Mouse (Mus musculus) CH12.LX (cell line): ENCODE measurements at regions not wholly inside any gene's neighbourhood (a gene's known extent, or its start where the extent isn't known, plus 50 kb on each side); places are given as distances from the start of the nearest gene placed in this dataset.

Experiments used
- DNase-seq: peaks from one replicate; pipeline ENCODE4 v3.0.0-alpha.2; 2013; ENCODE audit errors: extremely low read depth
- H3K27ac ChIP-seq: 2 replicates; pipeline ENCODE4 v1.5.1; 2012; ENCODE audit warnings: low read depth, mild to moderate bottlenecking, control low read depth, moderate library complexity; ENCODE audit not compliant: insufficient read depth
- H3K27me3 ChIP-seq: replicated peaks from 2 replicates; pipeline ENCODE3; 2012; ENCODE audit warnings: inconsistent platforms
- H3K36me3 ChIP-seq, 2 experiments: replicated peaks in 1 of 2; 2 replicates each; pipeline versions ENCODE3 to v1.6.1; 2012; ENCODE audit warnings: inconsistent platforms in 1 of 2, low read length in 1 of 2, mild to moderate bottlenecking in 1 of 2, mixed read lengths in 1 of 2, moderate library complexity in 1 of 2; ENCODE audit not compliant: control insufficient read depth in 1 of 2, insufficient read depth in 1 of 2
- H3K4me1 ChIP-seq, 2 experiments: 2 replicates each; pipeline ENCODE4 v1.6.1; 2012; ENCODE audit warnings: inconsistent platforms in 1 of 2, moderate library complexity in 1 of 2; ENCODE audit not compliant: insufficient read depth in 2 of 2, control insufficient read depth in 1 of 2
- H3K4me2 ChIP-seq: 2 replicates; pipeline ENCODE4 v1.6.1; 2012; ENCODE audit warnings: low read depth, mild to moderate bottlenecking, control low read depth; ENCODE audit not compliant: poor library complexity, insufficient read depth, severe bottlenecking
- H3K4me3 ChIP-seq, 3 experiments: fragments of 150-350 bp in 1 of 3; sonication (generic) in 1 of 3; replicated peaks in 1 of 3; 2 replicates each; pipeline versions ENCODE3 to v1.5.1; 2011 to 2012; ENCODE audit warnings: low read depth in 2 of 3, low read length in 2 of 3, mild to moderate bottlenecking in 2 of 3, moderate library complexity in 2 of 3, control low read depth in 1 of 3, improper control_type of control experiment in 1 of 3, inconsistent platforms in 1 of 3, mixed read lengths in 1 of 3; ENCODE audit not compliant: poor library complexity in 1 of 3
- H3K79me2 ChIP-seq: replicated peaks from 2 replicates; pipeline ENCODE4 v1.6.1; 2012; ENCODE audit warnings: mild to moderate bottlenecking, moderate library complexity; ENCODE audit not compliant: control insufficient read depth, poor library complexity, insufficient read depth, severe bottlenecking; ENCODE audit errors: extremely low read depth
- H3K9ac ChIP-seq: 2 replicates; pipeline ENCODE4 v1.6.1; 2012; ENCODE audit warnings: low read depth, mild to moderate bottlenecking, control low read depth, moderate library complexity; ENCODE audit not compliant: insufficient read depth
- H3K9me3 ChIP-seq: replicated peaks from 2 replicates; pipeline ENCODE3; 2012; ENCODE audit warnings: low read length, inconsistent platforms, mixed read lengths
- BHLHE40 ChIP-seq: IDR thresholded peaks from 2 replicates; pipeline ENCODE4 v1.6.1; 2011; ENCODE audit warnings: mild to moderate bottlenecking, low read depth, low read length, improper control_type of control experiment
- E2F4 ChIP-seq: IDR thresholded peaks from 2 replicates; pipeline ENCODE4 v1.6.1; 2011; ENCODE audit warnings: low read depth, low read length, improper control_type of control experiment; ENCODE audit not compliant: insufficient replicate concordance
- ELF1 ChIP-seq: IDR thresholded peaks from 2 replicates; pipeline ENCODE4 v1.6.1; 2014; ENCODE audit warnings: low read depth, mild to moderate bottlenecking, inconsistent platforms, low read length, improper control_type of control experiment
- ETS1 ChIP-seq: conservative IDR thresholded peaks from 2 replicates; pipeline ENCODE4 v1.6.1; 2012; ENCODE audit warnings: low read depth, mild to moderate bottlenecking, inconsistent platforms, low read length, improper control_type of control experiment, moderate library complexity
- GABPA ChIP-seq: IDR thresholded peaks from 2 replicates; pipeline ENCODE4 v1.6.1; 2012; ENCODE audit warnings: low read depth, low read length, improper control_type of control experiment, inconsistent platforms; ENCODE audit not compliant: insufficient replicate concordance
- IRF4 ChIP-seq: IDR thresholded peaks from 2 replicates; pipeline ENCODE4 v1.6.1; 2014; ENCODE audit warnings: low read depth, mild to moderate bottlenecking, inconsistent platforms, low read length, improper control_type of control experiment
- JUN ChIP-seq: IDR thresholded peaks from 2 replicates; pipeline ENCODE4 v1.6.1; 2011; ENCODE audit warnings: low read depth, mild to moderate bottlenecking, low read length, improper control_type of control experiment, moderate library complexity; ENCODE audit not compliant: insufficient read depth
- JUND ChIP-seq: conservative IDR thresholded peaks from 2 replicates; pipeline ENCODE4 v1.6.1; 2011; ENCODE audit warnings: low read depth, low read length, improper control_type of control experiment
- KAT2A ChIP-seq: IDR thresholded peaks from 2 replicates; pipeline ENCODE4 v1.6.1; 2012; ENCODE audit warnings: low read length, improper control_type of control experiment, inconsistent platforms; ENCODE audit not compliant: insufficient replicate concordance
- MAX ChIP-seq: IDR thresholded peaks from 2 replicates; pipeline ENCODE4 v1.6.1; 2011; ENCODE audit warnings: low read length, improper control_type of control experiment
- MAZ ChIP-seq: IDR thresholded peaks from 2 replicates; pipeline ENCODE4 v1.6.1; 2012; ENCODE audit warnings: low read depth, mild to moderate bottlenecking, inconsistent platforms, low read length, improper control_type of control experiment, moderate library complexity
- MEF2A ChIP-seq: IDR thresholded peaks from 2 replicates; pipeline ENCODE4 v1.6.1; 2014; ENCODE audit warnings: low read depth, mild to moderate bottlenecking, inconsistent platforms, low read length, improper control_type of control experiment, borderline replicate concordance
- MXI1 ChIP-seq: IDR thresholded peaks from 2 replicates; pipeline ENCODE4 v1.6.1; 2011; ENCODE audit warnings: mild to moderate bottlenecking, low read depth, low read length, improper control_type of control experiment
- NELFE ChIP-seq: IDR thresholded peaks from 2 replicates; pipeline ENCODE4 v1.6.1; 2011; ENCODE audit warnings: low read depth, low read length, improper control_type of control experiment
- PAX5 ChIP-seq: IDR thresholded peaks from 2 replicates; pipeline ENCODE4 v1.6.1; 2012; ENCODE audit warnings: low read length, inconsistent platforms, mixed read lengths
- POLR2A ChIP-seq: IDR thresholded peaks from 2 replicates; pipeline ENCODE4 v1.6.1; 2011; ENCODE audit warnings: low read depth, mild to moderate bottlenecking, improper control_type of control experiment, low read length
- POLR2AphosphoS2 ChIP-seq: IDR thresholded peaks from 2 replicates; pipeline ENCODE4 v1.6.1; 2011; ENCODE audit warnings: low read depth, low read length, improper control_type of control experiment
- RAD21 ChIP-seq: IDR thresholded peaks from 2 replicates; pipeline ENCODE4 v1.6.1; 2011; ENCODE audit warnings: low read depth, mild to moderate bottlenecking, low read length, improper control_type of control experiment, moderate library complexity
- SMC3 ChIP-seq: IDR thresholded peaks from 2 replicates; pipeline ENCODE4 v1.6.1; 2011; ENCODE audit warnings: low read depth, low read length, improper control_type of control experiment
- TBP ChIP-seq: conservative IDR thresholded peaks from 2 replicates; pipeline ENCODE4 v1.6.1; 2011; ENCODE audit warnings: low read depth, low read length, improper control_type of control experiment
- UBTF ChIP-seq: IDR thresholded peaks from 2 replicates; pipeline ENCODE4 v1.6.1; 2012; ENCODE audit warnings: low read depth, mild to moderate bottlenecking, inconsistent platforms, low read length, improper control_type of control experiment, moderate library complexity
- USF1 ChIP-seq: IDR thresholded peaks from 2 replicates; pipeline ENCODE4 v1.6.1; 2014; ENCODE audit warnings: low read depth, mild to moderate bottlenecking, inconsistent platforms, low read length, improper control_type of control experiment
- USF2 ChIP-seq: conservative IDR thresholded peaks from 2 replicates; pipeline ENCODE4 v1.6.1; 2011; ENCODE audit warnings: low read depth, low read length, improper control_type of control experiment
- ZC3H11A ChIP-seq: IDR thresholded peaks from 2 replicates; pipeline ENCODE4 v1.6.1; 2012; ENCODE audit warnings: low read depth, mild to moderate bottlenecking, inconsistent platforms, low read length, improper control_type of control experiment
- ZKSCAN1 ChIP-seq: IDR thresholded peaks from 2 replicates; pipeline ENCODE4 v1.6.1; 2012; ENCODE audit warnings: low read depth, inconsistent platforms, low read length, improper control_type of control experiment, borderline replicate concordance
- ZMIZ1 ChIP-seq: IDR thresholded peaks from 2 replicates; pipeline ENCODE4 v1.6.1; 2012; ENCODE audit warnings: low read depth, mild to moderate bottlenecking, inconsistent platforms, low read length, improper control_type of control experiment
- dilution Hi-C: fragments of 300-500 bp; cut with MboI; formaldehyde crosslinking; loops from 2 replicates; pipeline ENCODE4 v1.14.3; 2020; ENCODE audit warnings: low sequenced_read_pairs; ENCODE audit not compliant: extremely low pct_unique_long_range_greater_than_20kb, extremely low pct_ligation_motif_present
- in situ Hi-C: fragments of 300-500 bp; cut with MboI; formaldehyde crosslinking; loops from 3 replicates; pipeline ENCODE4 v1.14.3; 2019; ENCODE audit warnings: low sequenced_read_pairs, low pct_ligation_motif_present, low pct_unique_long_range_greater_than_20kb, mixed read lengths

GRCm38 (mm10) chr16:12901096-12901995 is 208.1 kb upstream of the Ercc4 start:
- dilution Hi-C loops, result no loop called here
- in situ Hi-C loops, result no loop called here

GRCm38 (mm10) chr16:12901996-12902319 is 207.5 kb upstream of the Ercc4 start:
- Histone ChIP-seq H3K27ac (no peak overlapping the region), H3K36me3 (no peaks in the 10 kb centered on the region), H3K9me3 (peaks cover 3% of the 10 kb centered on the region), H3K79me2 (no peaks in the 10 kb centered on the region), H3K4me1 (no peaks in the 10 kb centered on the region), H3K4me3 (no peak overlapping the region), H3K9ac (no peak overlapping the region), H3K4me2 (no peak overlapping the region), H3K27me3 (peaks cover 41% of the 10 kb centered on the region)
- TF ChIP-seq ZKSCAN1 (no peak), SMC3 (no peak), POLR2A (no peak), JUN (no peak), BHLHE40 (no peak), USF1 (no peak), KAT2A (no peak), ETS1 (no peak), MAX (no peak), ELF1 (no peak)
- no peak for DNase-seq
- dilution Hi-C loops, result no loop called here
- in situ Hi-C loops, result no loop called here

More at GRCm38 (mm10) chr16:12901096-12901995, 208.1 kb upstream of the Ercc4 start:
- Histone ChIP-seq H3K27ac (no peak overlapping the region), H3K4me1 (no peaks in the 10 kb centered on the region), H3K27me3 (peaks cover 46% of the 10 kb centered on the region), H3K9me3 (peaks cover 3% of the 10 kb centered on the region), H3K4me2 (no peak overlapping the region), H3K36me3 (no peaks in the 10 kb centered on the region), H3K9ac (no peak overlapping the region), H3K79me2 (no peaks in the 10 kb centered on the region), H3K4me3 (no peak overlapping the region)
- TF ChIP-seq POLR2AphosphoS2 (no peak), TBP (no peak)
- no peak for DNase-seq

- Histone ChIP-seq H3K9me3 (peaks cover 3% of the 10 kb centered on the region), H3K79me2 (no peaks in the 10 kb centered on the region), H3K9ac (no peak overlapping the region), H3K4me3 (no peak overlapping the region), H3K4me2 (no peak overlapping the region), H3K27ac (no peak overlapping the region), H3K36me3 (no peaks in the 10 kb centered on the region), H3K4me1 (no peaks in the 10 kb centered on the region), H3K27me3 (peaks cover 40% of the 10 kb centered on the region)
- dilution Hi-C loops (no loop called here), in situ Hi-C loops (no loop called here)
- DNase-seq, result no peak
- no peak for TF ChIP-seq MAZ
- no peak for TF ChIP-seq RAD21
- no peak for TF ChIP-seq E2F4
- no peak for TF ChIP-seq JUND
- TF ChIP-seq IRF4, result no peak
- TF ChIP-seq MXI1, result no peak
- no peak for TF ChIP-seq MEF2A
- TF ChIP-seq BHLHE40, result no peak
- no peak for TF ChIP-seq GABPA
- TF ChIP-seq USF2, result no peak
- no peak for TF ChIP-seq UBTF
- no peak for TF ChIP-seq TBP
- no peak for TF ChIP-seq PAX5
- no peak for TF ChIP-seq ZC3H11A
- TF ChIP-seq NELFE, result no peak
- TF ChIP-seq ZMIZ1, result no peak
Observed at GRCm38 (mm10) chr16:12903161-12903560, 206.3 kb upstream of the Ercc4 start.
